Mouse (Mus musculus) G1E (cell line): ENCODE data around the gene Itgax.

Experiments
- CTCF ChIP-seq: IDR thresholded peaks from 2 replicates; pipeline ENCODE4 v1.5.1; 2012; ENCODE audit warnings: low read depth, low read length, inconsistent platforms, mixed read lengths
- POLR2AphosphoS5 ChIP-seq: IDR thresholded peaks from 2 replicates; pipeline ENCODE4 v1.6.1; 2012; ENCODE audit warnings: low read depth, low read length, inconsistent platforms; ENCODE audit not compliant: insufficient replicate concordance
- TAL1 ChIP-seq: conservative IDR thresholded peaks from 2 replicates; pipeline ENCODE4 v1.6.1; 2012; ENCODE audit warnings: low read depth, low read length, inconsistent platforms, mixed read lengths

DNA sequence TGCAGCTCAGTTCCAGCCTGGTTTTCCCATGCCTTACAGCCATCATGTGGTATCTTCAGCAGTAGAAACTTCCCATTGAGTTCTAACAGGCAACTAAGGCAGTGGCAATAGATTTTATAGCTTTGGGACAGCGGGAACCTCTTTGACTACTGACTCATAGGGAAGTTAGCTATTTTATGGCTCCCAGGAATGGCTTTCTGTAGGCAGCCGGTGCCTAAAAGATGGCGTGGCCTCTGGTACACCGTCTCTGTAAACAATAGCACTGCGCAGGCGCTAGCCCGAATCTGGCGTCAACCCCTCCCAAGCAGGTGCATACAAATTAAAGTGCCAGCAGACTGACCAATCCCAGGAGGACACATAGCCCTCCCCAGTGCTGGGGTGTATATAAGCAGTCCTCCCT is 21.6 kb downstream of the Itgax start:
- no peak for TF ChIP-seq CTCF
- TF ChIP-seq POLR2AphosphoS5 = no peak
- no peak for TF ChIP-seq TAL1
